Mouse (Mus musculus): Measurements from ENCODE around the gene Mut. TPM values are rescaled to one million over a fixed set of nuclear protein-coding genes. Genes with fewer than 3 reads are reported as not detected.
A peak's percentile ranks its signal among the peaks of the same experiment; 100 is the strongest.

Mut gene
- 26.8 and 33.5 TPM in 2 replicates for polyA plus RNA-seq (2015; fragmentation: Nextera tagmentation; extraction: Ambion mirVana)

DNA sequence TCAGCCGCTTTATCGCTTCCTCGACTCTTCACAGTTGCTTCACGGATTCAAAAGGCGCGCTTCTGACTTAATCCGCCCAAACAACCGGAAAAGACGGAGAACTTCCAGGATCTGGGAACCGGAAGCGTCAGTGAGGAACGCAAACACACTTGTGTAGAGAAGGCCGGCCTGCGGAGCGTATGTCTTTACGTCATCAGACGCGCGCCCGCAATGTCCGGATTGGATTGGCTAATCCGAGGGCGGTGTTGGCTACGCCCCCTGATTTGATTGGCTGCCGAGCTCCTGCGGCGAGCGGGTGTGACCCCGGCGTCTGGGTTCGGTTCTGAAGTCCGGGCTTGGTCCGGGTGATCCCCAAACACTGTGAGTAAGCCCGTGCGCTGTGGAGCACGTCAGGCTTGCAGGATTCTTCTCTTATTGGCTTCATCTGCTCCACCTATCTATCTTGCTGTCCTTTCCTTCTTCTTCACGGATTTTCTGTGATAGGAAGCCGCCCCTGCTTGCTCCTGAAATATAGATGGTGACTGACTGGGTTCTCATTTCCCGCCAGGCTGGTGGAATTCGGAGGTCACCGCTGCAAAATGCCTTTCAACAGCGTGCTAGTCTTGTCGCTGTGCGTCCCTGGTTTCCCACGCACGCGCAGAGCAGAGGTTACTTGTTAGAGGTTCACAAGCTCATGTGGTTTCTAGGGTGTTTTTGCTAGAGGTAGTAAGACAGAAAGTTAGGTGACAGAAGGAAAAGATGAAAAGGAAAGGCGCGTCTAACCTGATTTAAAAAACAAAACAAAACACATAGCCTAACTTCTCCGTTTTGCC lies at the start of gene Mut, which contains the start of gene Cenpq:
TSS of gene Mut (plus strand) at position 266 of the 812 bp plus-strand sequence.
TSS of gene Cenpq (minus strand) at position 628 of the 812 bp plus-strand sequence.
- no peaks in the 10 kb centered on the region for H3K27me3 ChIP-seq
- under 1% methylated on average over 50 of the region's 50 CpGs for WGBS (ENCODE audit: insufficient replicate concordance)
- peak within 1 kb of the TSS; percentile 94 for H3K27ac ChIP-seq
- H3K36me3 ChIP-seq: peaks cover 32% of the 10 kb centered on the region
- peak within 1 kb of the TSS; percentile 76 for H3K4me2 ChIP-seq
- H3K4me3 ChIP-seq (replicated peaks): peak within 1 kb of the TSS; percentile 81
- peak within 1 kb of the TSS; percentile 81 for H3K9ac ChIP-seq
- ATAC-seq (ENCODE audit: low read depth) (peak; percentile 99), DNase-seq (peak; percentile 94)
- no peaks in the 10 kb centered on the region for H3K9me3 ChIP-seq (replicated peaks)
- H3K4me1 ChIP-seq (replicated peaks): peaks cover 12% of the 10 kb centered on the region

DNA sequence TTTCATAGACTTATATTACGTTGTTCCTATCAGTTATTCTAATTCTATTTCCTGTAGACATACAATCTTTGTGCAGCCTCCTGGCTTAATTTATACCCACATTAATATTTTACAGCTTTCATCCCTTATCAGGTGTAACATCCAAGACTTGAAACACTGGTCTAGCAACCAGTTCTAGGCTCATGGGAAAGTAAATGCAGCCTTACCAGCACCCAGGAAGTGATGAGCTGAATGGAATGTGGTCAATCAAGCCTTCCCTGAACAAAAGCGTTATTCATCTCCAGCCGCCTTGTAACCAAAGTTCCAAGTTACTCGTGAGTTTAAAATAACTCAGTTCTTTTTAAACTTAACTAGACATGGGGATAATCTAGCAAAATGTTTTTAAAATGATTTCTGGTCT lies 49.3 kb upstream of the Mut start:
- 72% methylated on average over 4 of the region's 4 CpGs for WGBS (ENCODE audit: insufficient replicate concordance)
- ATAC-seq (ENCODE audit: low read depth): no peak

DNA sequence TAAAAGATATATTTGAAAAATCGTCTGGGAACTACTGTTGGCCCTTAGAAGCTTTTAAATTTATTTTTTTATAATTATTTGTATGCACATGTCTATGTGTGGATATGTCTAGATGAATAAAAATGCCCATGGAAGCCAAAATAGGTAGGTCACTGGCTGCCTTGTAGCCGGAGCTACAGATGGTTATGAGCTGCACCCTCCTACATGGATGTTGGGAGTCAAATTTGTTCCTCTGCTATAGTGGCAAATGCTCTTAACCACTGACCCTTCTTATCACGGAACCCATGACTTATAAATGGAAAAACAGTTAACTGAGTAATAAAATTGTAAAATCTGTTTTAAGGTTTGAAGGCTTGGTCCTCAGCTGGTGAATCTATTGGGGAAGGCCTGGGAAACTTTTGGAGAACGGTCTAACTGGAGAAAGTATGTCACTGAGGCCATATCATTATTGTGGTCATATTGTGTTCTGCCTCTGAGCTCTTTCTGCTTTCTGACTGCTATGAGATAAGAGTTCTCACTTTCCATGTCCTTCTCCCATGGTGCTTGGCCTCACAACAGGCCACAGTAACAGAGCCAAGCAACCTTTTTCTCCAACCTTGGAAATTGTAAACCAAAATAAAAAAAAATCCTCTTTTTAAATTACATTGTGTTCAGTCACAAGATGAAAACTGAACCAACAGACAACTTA lies 46.5 kb upstream of the Mut start:
- H3K27ac ChIP-seq: no peak overlapping the region
- H3K36me3 ChIP-seq: no peaks in the 10 kb centered on the region
- H3K4me1 ChIP-seq (replicated peaks): peaks cover 9% of the 10 kb centered on the region
- no peaks in the 10 kb centered on the region for H3K27me3 ChIP-seq
- H3K4me2 ChIP-seq: no peak overlapping the region
- ATAC-seq (ENCODE audit: low read depth) (peak; percentile 79), DNase-seq (no peak)
- H3K9me3 ChIP-seq (replicated peaks): no peaks in the 10 kb centered on the region
- no peak overlapping the region for H3K9ac ChIP-seq
- no peak overlapping the region for H3K4me3 ChIP-seq (replicated peaks)
- 31% methylated on average over 4 of the region's 4 CpGs for WGBS (ENCODE audit: insufficient replicate concordance)

More for the DNA sequence above, 49.3 kb upstream of the Mut start:
- Histone ChIP-seq H3K4me2 (no peak overlapping the region), H3K4me3 (replicated peaks) (no peak overlapping the region), H3K9ac (no peak overlapping the region), H3K4me1 (replicated peaks) (peaks cover 17% of the 10 kb centered on the region), H3K36me3 (no peaks in the 10 kb centered on the region), H3K9me3 (replicated peaks) (no peaks in the 10 kb centered on the region), H3K27ac (no peak overlapping the region), H3K27me3 (no peaks in the 10 kb centered on the region)
- no peak for DNase-seq

DNA sequence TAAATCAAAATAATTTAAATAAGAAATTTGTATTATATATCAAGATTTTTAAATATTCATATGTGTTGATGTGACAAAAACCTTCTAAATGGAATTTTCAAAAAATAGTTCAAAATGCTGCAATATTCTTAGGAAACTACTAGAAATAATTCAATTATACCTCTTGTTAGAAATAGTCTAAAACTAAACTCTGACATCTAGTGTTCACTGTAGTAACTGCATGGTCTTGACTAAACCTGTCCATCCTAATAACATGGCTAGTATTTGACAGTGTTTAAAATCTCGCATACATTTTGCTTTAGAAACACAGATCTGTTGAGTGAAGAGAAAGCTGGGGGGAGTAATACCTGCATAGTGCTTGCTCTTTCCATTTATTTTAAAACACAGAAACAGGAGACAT lies 37.6 kb upstream of the Mut start:
- Histone ChIP-seq H3K4me1 (replicated peaks) (peaks cover 8% of the 10 kb centered on the region), H3K4me3 (replicated peaks) (no peak overlapping the region), H3K9ac (no peak overlapping the region), H3K27me3 (no peaks in the 10 kb centered on the region), H3K27ac (no peak overlapping the region), H3K9me3 (replicated peaks) (no peaks in the 10 kb centered on the region), H3K4me2 (no peak overlapping the region), H3K36me3 (no peaks in the 10 kb centered on the region)
- ATAC-seq (ENCODE audit: low read depth) (no peak), DNase-seq (no peak)
- 62% methylated on average over 1 of the region's 1 CpGs for WGBS (ENCODE audit: insufficient replicate concordance)

DNA sequence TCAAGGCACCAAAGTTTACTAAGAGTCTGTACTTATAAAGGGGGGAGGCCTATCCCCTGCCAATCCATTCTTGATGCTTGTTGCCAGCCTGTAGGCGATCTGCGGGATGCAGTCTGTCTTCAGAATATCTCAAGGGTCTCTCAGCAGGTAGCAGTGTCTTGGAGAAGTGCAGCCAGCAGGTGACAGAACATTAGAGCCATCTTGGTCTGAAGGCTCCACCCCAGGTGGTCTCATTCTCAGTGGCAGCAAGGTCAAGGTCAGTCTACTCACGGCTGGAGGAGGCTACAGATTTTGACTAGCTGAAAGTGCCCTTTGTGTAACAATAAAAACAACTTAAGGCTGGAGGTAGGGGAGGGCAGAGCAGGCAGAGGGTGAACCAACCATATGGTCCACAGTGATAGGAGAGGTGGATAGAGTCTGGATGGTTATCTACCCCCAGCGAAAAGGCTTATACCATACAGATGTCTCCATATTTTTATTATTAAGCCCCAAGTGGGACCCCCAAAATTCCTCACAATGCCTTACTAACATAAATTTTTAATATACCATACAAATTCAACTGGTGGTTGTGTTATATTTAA lies 34.6 kb upstream of the Mut start:
- H3K4me1 ChIP-seq (replicated peaks): peaks cover 22% of the 10 kb centered on the region
- whole genome bisulfite sequencing (ENCODE audit: insufficient replicate concordance): 37% methylated on average over 4 of the region's 4 CpGs
- no peaks in the 10 kb centered on the region for H3K36me3 ChIP-seq
- no peak overlapping the region for H3K9ac ChIP-seq
- no peak for DNase-seq
- H3K4me2 ChIP-seq: peak overlapping the region; percentile 25; the same call in 1 of the 2 replicates
- H3K9me3 ChIP-seq (replicated peaks): no peaks in the 10 kb centered on the region
- H3K27ac ChIP-seq: no peak overlapping the region
- no peaks in the 10 kb centered on the region for H3K27me3 ChIP-seq
- ATAC-seq (ENCODE audit: low read depth): peak; percentile 90
- no peak overlapping the region for H3K4me3 ChIP-seq (replicated peaks)

DNA sequence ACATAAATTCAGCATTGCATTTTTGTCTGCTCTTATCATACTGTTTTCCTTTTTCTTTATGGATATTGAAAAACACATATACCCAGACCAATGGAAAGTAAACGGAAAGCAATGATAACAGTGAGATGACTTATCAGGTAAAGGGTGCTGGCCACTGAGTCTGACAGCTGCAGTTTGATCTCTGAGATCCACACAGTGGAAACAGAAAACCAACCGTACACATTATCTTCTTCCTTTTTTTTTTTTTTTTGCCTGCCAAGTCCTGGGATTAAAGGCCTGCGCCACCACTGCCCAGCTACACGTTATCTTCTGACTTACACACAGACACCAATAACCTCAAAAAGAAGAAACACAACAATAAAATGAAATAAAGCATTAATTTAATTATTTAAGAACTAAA lies 31.1 kb upstream of the Mut start:
- Histone ChIP-seq H3K9ac (no peak overlapping the region), H3K4me2 (no peak overlapping the region), H3K4me3 (replicated peaks) (no peak overlapping the region), H3K36me3 (no peaks in the 10 kb centered on the region), H3K27ac (no peak overlapping the region), H3K27me3 (no peaks in the 10 kb centered on the region), H3K9me3 (replicated peaks) (no peaks in the 10 kb centered on the region), H3K4me1 (replicated peaks) (peaks cover 22% of the 10 kb centered on the region)
- WGBS (ENCODE audit: insufficient replicate concordance): 14% methylated on average over 4 of the region's 4 CpGs
- peak; percentile 46; the same call in 1 of the 2 replicates for ATAC-seq (ENCODE audit: low read depth)
- DNase-seq: no peak

DNA sequence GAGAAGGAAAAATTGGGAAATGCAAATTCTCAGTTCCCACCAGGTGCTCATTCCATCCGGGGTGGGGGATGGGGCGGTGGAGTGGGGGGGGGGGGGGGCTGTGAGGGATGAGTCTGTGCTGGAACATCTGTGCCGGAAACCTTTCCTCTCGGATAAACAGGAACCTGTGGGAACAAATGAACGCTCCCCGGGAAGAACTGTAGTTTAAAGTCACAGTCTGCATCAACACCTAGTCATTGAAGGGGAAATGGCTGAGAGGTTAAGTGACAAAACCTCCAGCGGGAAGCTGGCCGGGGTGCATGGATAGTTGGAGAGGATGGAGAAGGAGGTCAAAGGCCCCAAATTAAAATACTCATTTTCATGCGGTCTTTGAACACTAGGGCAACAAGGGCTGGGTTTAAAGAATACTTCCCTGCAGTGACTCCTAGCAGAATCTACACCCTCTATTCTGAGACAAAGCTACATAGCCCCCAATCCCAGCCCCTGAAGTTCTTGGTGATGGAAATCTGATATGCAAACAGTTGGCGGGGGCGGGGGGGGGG lies 30.4 kb upstream of the Mut start:
- peak overlapping the region; percentile 23; the same call in 1 of the 2 replicates for H3K4me2 ChIP-seq
- DNase-seq (no peak), ATAC-seq (ENCODE audit: low read depth) (no peak)
- H3K27ac ChIP-seq: no peak overlapping the region
- H3K27me3 ChIP-seq: no peaks in the 10 kb centered on the region
- no peaks in the 10 kb centered on the region for H3K36me3 ChIP-seq
- peaks cover 22% of the 10 kb centered on the region for H3K4me1 ChIP-seq (replicated peaks)
- no peaks in the 10 kb centered on the region for H3K9me3 ChIP-seq (replicated peaks)
- WGBS (ENCODE audit: insufficient replicate concordance): 17% methylated on average over 11 of the region's 11 CpGs
- H3K9ac ChIP-seq: no peak overlapping the region
- H3K4me3 ChIP-seq (replicated peaks): no peak overlapping the region

DNA sequence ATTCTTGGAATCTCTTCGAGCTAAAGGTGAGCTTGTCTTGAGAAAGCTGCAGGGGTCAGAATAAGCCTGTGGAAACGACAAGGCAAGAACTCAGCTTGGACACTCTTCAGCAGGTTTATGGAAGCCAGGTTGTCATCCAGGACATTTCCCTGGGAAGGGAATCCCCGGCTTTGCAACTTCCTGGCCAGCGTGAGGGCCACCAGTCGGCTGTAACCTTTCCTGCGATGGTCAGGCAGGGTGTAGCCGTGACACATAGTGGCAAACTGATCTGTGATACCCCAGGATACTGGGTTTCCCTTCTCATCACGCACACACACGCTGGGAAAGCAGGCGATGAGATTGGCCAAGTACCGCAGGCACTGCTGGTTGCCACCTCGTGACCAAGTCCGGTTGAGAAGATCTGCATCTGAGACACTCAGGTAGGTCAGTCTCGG lies 29.7 kb upstream of the Mut start:
- ATAC-seq (ENCODE audit: low read depth) (no peak), DNase-seq (no peak)
- Histone ChIP-seq H3K4me2 (peak overlapping the region; percentile 23), H3K4me1 (replicated peaks) (peaks cover 18% of the 10 kb centered on the region), H3K27ac (no peak overlapping the region), H3K27me3 (no peaks in the 10 kb centered on the region), H3K4me3 (replicated peaks) (no peak overlapping the region; the same call in 1 of the 2 replicates), H3K9ac (no peak overlapping the region), H3K9me3 (replicated peaks) (no peaks in the 10 kb centered on the region), H3K36me3 (no peaks in the 10 kb centered on the region)
- WGBS (ENCODE audit: insufficient replicate concordance): 8% methylated on average over 14 of the region's 14 CpGs

DNA sequence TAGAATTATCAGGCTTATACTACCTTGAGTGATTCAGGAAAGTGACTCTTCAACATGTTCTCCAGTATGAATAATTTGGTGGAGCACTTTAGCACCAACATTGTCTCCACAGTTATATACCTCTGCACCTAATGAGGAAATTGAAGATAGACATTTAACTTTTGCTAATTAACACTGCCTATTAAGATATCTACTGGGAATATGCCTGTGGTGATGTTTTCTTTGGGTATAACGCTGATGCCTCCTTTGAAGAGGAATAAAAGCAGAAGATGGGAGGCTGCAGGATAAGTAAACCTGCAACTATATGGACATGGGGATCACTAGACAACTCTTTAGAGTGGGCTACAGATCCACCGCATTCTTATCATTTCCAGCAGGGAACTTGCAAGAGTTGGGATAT lies 20.2 kb upstream of the Mut start, which contains the start of gene Glyatl3:
TSS of gene Glyatl3 (minus strand) at position 101 of the 400 bp plus-strand sequence.
- Histone ChIP-seq H3K9me3 (replicated peaks) (no peaks in the 10 kb centered on the region), H3K36me3 (no peaks in the 10 kb centered on the region), H3K27ac (no peak within 1 kb of the TSS), H3K4me3 (replicated peaks) (no peak within 1 kb of the TSS), H3K4me1 (replicated peaks) (no peaks in the 10 kb centered on the region), H3K9ac (no peak within 1 kb of the TSS), H3K27me3 (no peaks in the 10 kb centered on the region), H3K4me2 (no peak within 1 kb of the TSS)
- 84% methylated on average over 2 of the region's 2 CpGs for WGBS (ENCODE audit: insufficient replicate concordance)
- ATAC-seq (ENCODE audit: low read depth): no peak
- no peak for DNase-seq

DNA sequence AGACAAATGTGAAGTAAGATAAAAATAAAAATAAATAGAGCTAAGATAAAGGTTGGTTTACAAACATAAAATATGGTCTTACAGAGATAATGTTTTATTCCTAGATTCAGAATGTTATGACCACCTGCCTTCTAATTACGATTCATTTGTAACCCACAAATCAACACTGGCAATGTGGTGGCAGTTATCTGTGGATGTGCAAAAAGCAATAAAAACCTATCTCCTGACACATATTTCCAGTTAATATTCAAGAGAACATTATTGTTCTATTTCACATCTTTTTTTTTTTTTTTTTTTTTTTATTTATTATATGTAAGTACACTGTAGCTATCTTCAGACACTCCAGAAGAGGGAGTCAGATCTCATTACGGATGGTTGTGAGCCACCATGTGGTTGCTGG lies 19.0 kb upstream of the Mut start:
- Histone ChIP-seq H3K9me3 (replicated peaks) (no peaks in the 10 kb centered on the region), H3K4me1 (replicated peaks) (no peaks in the 10 kb centered on the region), H3K27me3 (no peaks in the 10 kb centered on the region), H3K9ac (no peak overlapping the region), H3K27ac (no peak overlapping the region), H3K4me2 (no peak overlapping the region), H3K4me3 (replicated peaks) (no peak overlapping the region), H3K36me3 (no peaks in the 10 kb centered on the region)
- DNase-seq (no peak), ATAC-seq (ENCODE audit: low read depth) (no peak)
- 77% methylated on average over 2 of the region's 2 CpGs for WGBS (ENCODE audit: insufficient replicate concordance)

DNA sequence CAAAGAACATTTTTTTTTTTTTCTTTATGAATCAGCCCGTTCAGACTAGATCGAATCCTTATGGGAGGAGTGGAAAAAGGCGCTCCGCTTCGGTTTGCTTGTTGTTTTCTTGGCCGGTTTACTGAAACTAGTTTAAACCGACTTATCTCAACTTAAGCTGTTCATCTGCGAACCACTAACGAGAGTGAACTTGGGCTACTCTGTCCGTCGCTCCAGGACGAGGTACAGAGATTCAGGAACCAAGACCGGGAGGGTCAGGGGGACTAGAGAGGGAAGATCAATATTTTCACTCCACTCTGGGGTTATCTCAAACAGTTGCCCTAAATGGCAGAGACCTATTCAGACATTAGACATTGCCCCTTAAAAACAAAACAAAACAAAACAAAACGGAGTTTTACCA lies 500 bp upstream of the Mut start:
- Histone ChIP-seq H3K4me1 (replicated peaks) (peaks cover 12% of the 10 kb centered on the region), H3K4me2 (peak overlapping the region; percentile 76), H3K27ac (peak overlapping the region; percentile 85), H3K9ac (peak overlapping the region; percentile 81), H3K9me3 (replicated peaks) (no peaks in the 10 kb centered on the region), H3K27me3 (no peaks in the 10 kb centered on the region), H3K4me3 (replicated peaks) (peak overlapping the region; percentile 81), H3K36me3 (peaks cover 35% of the 10 kb centered on the region)
- WGBS (ENCODE audit: insufficient replicate concordance): under 1% methylated on average over 14 of the region's 14 CpGs
- DNase-seq (no peak), ATAC-seq (ENCODE audit: low read depth) (peak; percentile 45)

Measured in liver, embryonic 13.5 days (tissue).